ENCODE assay signal across 7 mouse cellular contexts in genomic region chr10:80174705-80175104, GRCm38 (mm10). TPM values are rescaled to one million over a fixed set of nuclear protein-coding genes. Genes with fewer than 3 reads are reported as not detected.
DNase-seq lines count a peak whose midpoint lies in the region; TF ChIP-seq lines count a peak whose summit lies in the region.

No protein-coding gene starts in this region.

- peak; percentile 58 for DNase-seq in layer of hippocampus, adult 9-11 months
- no peak for DNase-seq in layer of hippocampus, postnatal 25 days (ENCODE audit: extremely low spot score in 1 of 2, low spot score in 1 of 2)
- DNase-seq in MN1 (ENCODE audit: low spot score) = peak; percentile 76
- peak; percentile 47 for DNase-seq in cerebellum, adult 18-20 months
- DNase-seq in kidney, postnatal 25 days = peak; percentile 63 to 66
- DNase-seq in spleen, adult 2 months (ENCODE audit: low read depth in 1 of 2, low spot score in 2 of 2) = no peak
- DNase-seq in urinary bladder, adult 2 months (ENCODE audit: low spot score) = no peak

- TF ChIP-seq POLR2A in spleen, adult 2 months (IDR thresholded peaks at IDR 0.05; ENCODE audit: low read depth, low read length) = no peak

- peak; percentile 33; the same call in 1 of the 2 replicates for TF ChIP-seq CTCF in spleen, adult 2 months (IDR thresholded peaks at IDR 0.05; ENCODE audit: extremely low read depth, insufficient read depth, insufficient read length, insufficient replicate concordance)

- no peak overlapping the region for H3K4me3 ChIP-seq in spleen, adult 2 months (ENCODE audit: extremely low read depth, insufficient read depth, insufficient read length)

- peaks cover 24% of the 10 kb centered on the region for H3K36me3 ChIP-seq in spleen, adult 2 months (ENCODE audit: control insufficient read depth, insufficient read depth, low read length)

- 62% methylated on average over 2 of the region's 2 CpGs for WGBS in spleen, adult 2 months

- peaks cover 6% of the 10 kb centered on the region for H3K27me3 ChIP-seq in spleen, adult 2 months (ENCODE audit: control insufficient read depth, insufficient read depth, low read length)

- no peak overlapping the region for H3K27ac ChIP-seq in spleen, adult 2 months (ENCODE audit: insufficient read depth, low read length)

- peaks cover 12% of the 10 kb centered on the region for H3K4me1 ChIP-seq in spleen, adult 2 months (ENCODE audit: control insufficient read depth, insufficient read depth, insufficient read length)

RNA-seq across cellular contexts. Expression of gene 1600002K03Rik, which starts 2.0 kb away (rescaled TPM):
- total RNA-seq in layer of hippocampus, postnatal 25 days (2021) = 1 to 10 TPM; 5.8 to 6.2 TPM
- 10.8 TPM in 2 replicates for polyA plus RNA-seq in spleen, adult 2 months (2012; rRNA removed)
- polyA plus RNA-seq in urinary bladder, adult 2 months (2012; rRNA removed) = 18.4 and 21.5 TPM in 2 replicates

RNA-seq across cellular contexts. Expression of gene Efna2, which starts 4.6 kb away (rescaled TPM):
- 10 to 100 TPM; 11.9 to 12.7 TPM for total RNA-seq in layer of hippocampus, postnatal 25 days (2021)
- polyA plus RNA-seq in spleen, adult 2 months (2012; rRNA removed) = 1.3 and 1.8 TPM in 2 replicates
- polyA plus RNA-seq in urinary bladder, adult 2 months (2012; rRNA removed) = 3.0 and 3.3 TPM in 2 replicates

RNA-seq across cellular contexts. Expression of gene Cirbp, which starts 8.9 kb away (rescaled TPM):
- 10 to 100 TPM; 69.5 to 97.5 TPM for total RNA-seq in layer of hippocampus, postnatal 25 days (2021)
- 144 and 151 TPM in 2 replicates for polyA plus RNA-seq in spleen, adult 2 months (2012; rRNA removed)
- polyA plus RNA-seq in urinary bladder, adult 2 months (2012; rRNA removed) = 249 and 276 TPM in 2 replicates

RNA-seq across cellular contexts. Expression of gene Midn, which starts 26.6 kb away (rescaled TPM):
- total RNA-seq in layer of hippocampus, postnatal 25 days (2021) = 10 to 100 TPM; 61.4 to 82.4 TPM
- 128 and 157 TPM in 2 replicates for polyA plus RNA-seq in spleen, adult 2 months (2012; rRNA removed)
- polyA plus RNA-seq in urinary bladder, adult 2 months (2012; rRNA removed) = 21.2 and 30.5 TPM in 2 replicates

RNA-seq across cellular contexts. Expression of gene Cbarp, which starts 34.1 kb away (rescaled TPM):
- 100 to 1,000 TPM; 399 to 401 TPM for total RNA-seq in layer of hippocampus, postnatal 25 days (2021)
- 11.9 and 13.4 TPM in 2 replicates for polyA plus RNA-seq in spleen, adult 2 months (2012; rRNA removed)
- 9.2 and 12.2 TPM in 2 replicates for polyA plus RNA-seq in urinary bladder, adult 2 months (2012; rRNA removed)

Comparison
In these comparisons a context has a peak if more than half of its experiments do, and no peak if none do; other contexts are left out.
1. DNase-seq: peak in layer of hippocampus, adult 9-11 months (single experiment), MN1 (single experiment), cerebellum, adult 18-20 months (2 of 2) and kidney, postnatal 25 days (2 of 2); none in layer of hippocampus, postnatal 25 days (0 of 2), spleen, adult 2 months (0 of 2) and urinary bladder, adult 2 months (single experiment).